Mouse (Mus musculus): ENCODE data around the gene Ndufs8. TPM values are rescaled to one million over a fixed set of nuclear protein-coding genes. Genes with fewer than 3 reads are reported as not detected.
"Not testable (repeated sequence)": the region's sequence is repeated elsewhere in the genome, so short reads cannot be mapped to it uniquely, and the experiment has no call there.

Gene Ndufs8
- 6.4 and 20.4 TPM in 2 replicates for polyA plus RNA-seq (2012)

DNA sequence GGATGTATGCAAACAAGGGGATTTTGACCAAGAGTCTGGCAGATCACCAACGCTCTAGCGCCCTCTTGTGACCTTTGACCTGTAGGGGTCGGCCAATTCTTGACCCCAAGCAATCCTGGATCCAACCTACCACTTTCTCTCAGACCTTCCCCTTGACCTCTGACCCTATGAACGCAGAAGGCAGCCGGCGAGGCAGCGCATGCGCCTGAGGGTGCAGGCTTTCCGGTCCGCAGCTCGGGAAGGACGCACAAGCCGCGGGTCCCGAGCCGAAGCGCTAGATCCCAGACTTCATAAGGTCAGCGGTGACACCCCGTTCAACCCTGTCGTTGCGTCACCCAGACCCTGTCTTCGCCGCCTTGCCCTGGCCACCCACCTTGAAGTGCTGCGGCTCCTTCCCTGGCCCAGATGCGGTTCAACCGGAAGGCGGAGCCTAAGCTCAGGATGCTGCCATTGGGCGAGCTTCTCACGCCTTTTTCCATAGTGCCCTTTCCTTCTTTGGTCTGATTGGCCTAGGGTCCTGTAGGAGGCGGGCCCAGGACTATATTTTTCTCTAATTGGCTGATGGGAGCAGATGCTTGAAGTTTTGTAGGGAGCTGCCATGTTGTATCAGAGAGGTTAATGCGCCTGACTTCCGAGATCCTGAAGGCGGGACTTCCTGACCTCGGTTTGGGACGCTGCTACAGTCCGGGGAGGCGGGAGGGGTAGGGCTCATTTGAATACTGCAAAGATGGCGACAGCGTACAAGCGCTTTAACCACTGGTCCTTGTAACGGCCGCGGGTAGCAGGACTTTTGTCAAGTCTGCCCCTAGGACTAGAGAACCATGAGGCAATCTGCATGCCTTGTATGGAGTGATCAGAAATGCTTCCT lies at the start of gene Ndufs8:
Gene Ndufs8, minus strand, starts transcription at position 438 of the 868 bp plus-strand sequence.
- Histone ChIP-seq H3K36me3 (ENCODE audit: control insufficient read depth) (peaks cover 41% of the 10 kb centered on the region), H3K4me3 (replicated peaks) (peak within 1 kb of the TSS; percentile 76), H3K4me1 (ENCODE audit: control insufficient read depth) (peaks cover 41% of the 10 kb centered on the region), H3K27me3 (ENCODE audit: control insufficient read depth) (no peaks in the 10 kb centered on the region), H3K9me3 (ENCODE audit: control insufficient read depth, low read length) (no peaks in the 10 kb centered on the region)
- TF ChIP-seq TAL1 (IDR thresholded peaks at IDR 0.05; ENCODE audit: low read length): no peak
- no peak for TF ChIP-seq GATA1 (IDR thresholded peaks at IDR 0.05; ENCODE audit: low read length)

GRCm38 (mm10) chr19:3961805-3962204 lies 49.2 kb upstream of the Ndufs8 start:
- H3K4me3 ChIP-seq (replicated peaks); H3K27me3 ChIP-seq (ENCODE audit: control insufficient read depth); H3K9me3 ChIP-seq (ENCODE audit: control insufficient read depth, low read length); H3K36me3 ChIP-seq (ENCODE audit: control insufficient read depth); H3K4me1 ChIP-seq (ENCODE audit: control insufficient read depth): not testable (repeated sequence)

GRCm38 (mm10) chr19:3960211-3960610 lies 47.6 kb upstream of the Ndufs8 start:
- Histone ChIP-seq H3K36me3 (ENCODE audit: control insufficient read depth) (no peaks in the 10 kb centered on the region), H3K4me1 (ENCODE audit: control insufficient read depth) (no peaks in the 10 kb centered on the region), H3K4me3 (replicated peaks) (no peak overlapping the region), H3K27me3 (ENCODE audit: control insufficient read depth) (peaks cover 3% of the 10 kb centered on the region), H3K9me3 (ENCODE audit: control insufficient read depth, low read length) (no peaks in the 10 kb centered on the region)
- TF ChIP-seq GATA1 (IDR thresholded peaks at IDR 0.05; ENCODE audit: low read length) (no peak), TAL1 (IDR thresholded peaks at IDR 0.05; ENCODE audit: low read length) (no peak)

DNA sequence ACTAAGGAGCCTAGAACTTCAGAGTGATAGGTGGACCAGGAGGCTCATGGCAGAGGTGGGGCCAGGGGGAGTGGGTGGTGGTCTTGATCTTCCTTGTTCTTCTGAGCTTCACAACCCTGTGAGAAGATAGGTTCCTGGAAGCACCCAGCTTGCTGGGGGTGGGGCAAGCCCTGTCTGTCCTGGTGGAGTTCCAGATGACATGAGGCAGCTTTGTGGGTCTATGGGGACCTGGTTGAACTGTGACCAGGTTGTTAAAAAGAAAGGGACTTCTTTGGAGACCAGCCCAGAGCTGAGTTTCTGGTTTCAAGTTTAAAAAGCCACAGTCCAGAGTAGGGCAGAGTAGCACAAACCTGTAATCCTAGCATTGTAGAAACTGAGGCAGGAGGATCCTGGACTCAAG lies 46.5 kb upstream of the Ndufs8 start:
- TF ChIP-seq GATA1 (IDR thresholded peaks at IDR 0.05; ENCODE audit: low read length): no peak
- no peak for TF ChIP-seq TAL1 (IDR thresholded peaks at IDR 0.05; ENCODE audit: low read length)
- Histone ChIP-seq H3K9me3 (ENCODE audit: control insufficient read depth, low read length) (no peaks in the 10 kb centered on the region), H3K4me3 (replicated peaks) (no peak overlapping the region), H3K36me3 (ENCODE audit: control insufficient read depth) (no peaks in the 10 kb centered on the region), H3K4me1 (ENCODE audit: control insufficient read depth) (no peaks in the 10 kb centered on the region), H3K27me3 (ENCODE audit: control insufficient read depth) (peaks cover 3% of the 10 kb centered on the region)

- H3K36me3 ChIP-seq (ENCODE audit: control insufficient read depth): no peaks in the 10 kb centered on the region
- no peaks in the 10 kb centered on the region for H3K9me3 ChIP-seq (ENCODE audit: control insufficient read depth, low read length)
- peaks cover 3% of the 10 kb centered on the region for H3K27me3 ChIP-seq (ENCODE audit: control insufficient read depth)
- H3K4me3 ChIP-seq (replicated peaks): no peak within 1 kb of the TSS
- no peaks in the 10 kb centered on the region for H3K4me1 ChIP-seq (ENCODE audit: control insufficient read depth)
- TF ChIP-seq GATA1 (IDR thresholded peaks at IDR 0.05; ENCODE audit: low read length) (no peak), TAL1 (IDR thresholded peaks at IDR 0.05; ENCODE audit: low read length) (no peak)
Observed at GRCm38 (mm10) chr19:3958470-3958869, 45.9 kb upstream of the Ndufs8 start, which contains the start of gene Aldh3b3. TSS of gene Aldh3b3 (plus strand) at chr19:3958645.

- not testable (repeated sequence) for H3K4me1 ChIP-seq (ENCODE audit: control insufficient read depth); H3K27me3 ChIP-seq (ENCODE audit: control insufficient read depth); H3K36me3 ChIP-seq (ENCODE audit: control insufficient read depth); H3K9me3 ChIP-seq (ENCODE audit: control insufficient read depth, low read length); H3K4me3 ChIP-seq (replicated peaks)
Observed at GRCm38 (mm10) chr19:3957296-3958036, 44.9 kb upstream of the Ndufs8 start.

- Histone ChIP-seq H3K27me3 (ENCODE audit: control insufficient read depth) (peaks cover 3% of the 10 kb centered on the region), H3K4me1 (ENCODE audit: control insufficient read depth) (no peaks in the 10 kb centered on the region), H3K36me3 (ENCODE audit: control insufficient read depth) (no peaks in the 10 kb centered on the region), H3K4me3 (replicated peaks) (no peak overlapping the region), H3K9me3 (ENCODE audit: control insufficient read depth, low read length) (no peaks in the 10 kb centered on the region)
- TF ChIP-seq TAL1 (IDR thresholded peaks at IDR 0.05; ENCODE audit: low read length): no peak
- no peak for TF ChIP-seq GATA1 (IDR thresholded peaks at IDR 0.05; ENCODE audit: low read length)
Observed at GRCm38 (mm10) chr19:3955804-3956203, 43.2 kb upstream of the Ndufs8 start.

GRCm38 (mm10) chr19:3955033-3955432 lies 42.5 kb upstream of the Ndufs8 start:
- H3K4me1 ChIP-seq (ENCODE audit: control insufficient read depth): no peaks in the 10 kb centered on the region
- H3K9me3 ChIP-seq (ENCODE audit: control insufficient read depth, low read length): no peaks in the 10 kb centered on the region
- no peak for TF ChIP-seq GATA1 (IDR thresholded peaks at IDR 0.05; ENCODE audit: low read length)
- no peak for TF ChIP-seq TAL1 (IDR thresholded peaks at IDR 0.05; ENCODE audit: low read length)
- H3K27me3 ChIP-seq (ENCODE audit: control insufficient read depth): peaks cover 3% of the 10 kb centered on the region
- H3K36me3 ChIP-seq (ENCODE audit: control insufficient read depth): no peaks in the 10 kb centered on the region
- no peak overlapping the region for H3K4me3 ChIP-seq (replicated peaks)

DNA sequence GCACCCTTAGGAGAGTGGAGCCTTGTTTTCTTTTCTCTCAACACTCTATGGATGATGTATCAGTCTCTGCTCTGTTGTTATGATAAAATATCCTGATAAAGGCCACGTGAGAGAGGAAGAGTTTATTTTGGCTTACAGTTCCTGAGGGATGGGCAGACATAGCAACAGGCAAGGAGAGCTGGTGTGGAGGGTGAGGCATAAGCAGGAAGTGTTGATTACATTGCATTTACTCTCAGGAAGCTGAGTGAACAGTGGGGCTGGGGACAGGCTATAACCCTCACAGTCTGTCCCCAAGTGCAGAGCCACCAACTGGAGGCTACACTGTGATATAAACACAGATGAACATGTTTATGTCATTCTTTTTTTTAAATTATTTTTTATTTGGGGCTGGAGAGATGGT lies 39.5 kb upstream of the Ndufs8 start:
- H3K4me3 ChIP-seq (replicated peaks): no peak overlapping the region
- TF ChIP-seq GATA1 (IDR thresholded peaks at IDR 0.05; ENCODE audit: low read length): no peak
- TF ChIP-seq TAL1 (IDR thresholded peaks at IDR 0.05; ENCODE audit: low read length): no peak
- H3K9me3 ChIP-seq (ENCODE audit: control insufficient read depth, low read length): no peaks in the 10 kb centered on the region
- no peaks in the 10 kb centered on the region for H3K36me3 ChIP-seq (ENCODE audit: control insufficient read depth)
- no peaks in the 10 kb centered on the region for H3K4me1 ChIP-seq (ENCODE audit: control insufficient read depth)
- peaks cover 3% of the 10 kb centered on the region for H3K27me3 ChIP-seq (ENCODE audit: control insufficient read depth)

Data from erythroblast, embryonic 14.5 days (primary cell).